Mouse (Mus musculus): ENCODE results near the gene Blnk. TPM values are rescaled to one million over a fixed set of nuclear protein-coding genes. Genes with fewer than 3 reads are reported as not detected.

Blnk gene
- polyA plus RNA-seq, 1 experiment from 2014 or later, result 0.82 TPM

DNA sequence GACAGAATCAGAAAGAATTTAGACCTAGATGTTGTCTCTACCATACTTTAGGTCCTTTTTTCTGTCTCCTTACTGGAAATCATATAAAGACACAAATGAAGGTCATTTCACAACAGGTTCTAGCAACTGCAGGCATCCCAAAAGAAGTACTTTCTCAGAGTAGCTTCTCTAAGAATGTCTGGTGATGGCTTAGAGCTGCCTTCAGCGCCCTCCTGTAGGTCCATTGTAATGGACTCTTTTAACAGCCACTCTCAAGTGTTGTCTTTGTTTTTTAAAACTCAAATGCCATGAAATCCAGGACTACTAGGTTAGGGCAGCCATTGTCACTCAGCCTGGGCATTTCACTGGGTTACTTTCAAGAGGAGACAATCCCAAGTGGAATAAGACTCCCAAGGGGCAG, 35.4 kb downstream of the Blnk start:
- no peak for ATAC-seq (ENCODE audit: low read depth)
- no peak overlapping the region for H3K4me2 ChIP-seq (ENCODE audit: low read depth, low read length)
- no peaks in the 10 kb centered on the region for H3K27me3 ChIP-seq (ENCODE audit: control insufficient read depth, insufficient read depth, low read length)
- no peak overlapping the region for H3K4me3 ChIP-seq (ENCODE audit: low read depth, low read length)
- H3K27ac ChIP-seq (ENCODE audit: low read depth, low read length), result no peak overlapping the region
- H3K9ac ChIP-seq (replicated peaks; ENCODE audit: low read depth, low read length), result no peak overlapping the region
- H3K4me1 ChIP-seq (ENCODE audit: control insufficient read depth, insufficient read depth, low read length), result no peaks in the 10 kb centered on the region
- 18% methylated on average over 1 of the region's 1 CpGs for WGBS
- no peaks in the 10 kb centered on the region for H3K9me3 ChIP-seq (ENCODE audit: control insufficient read depth, low read length)
- H3K36me3 ChIP-seq (ENCODE audit: control insufficient read depth, insufficient read depth, low read length), result no peaks in the 10 kb centered on the region

- no peaks in the 10 kb centered on the region for H3K27me3 ChIP-seq (ENCODE audit: control insufficient read depth, insufficient read depth, low read length)
- no peaks in the 10 kb centered on the region for H3K9me3 ChIP-seq (ENCODE audit: control insufficient read depth, low read length)
- H3K4me2 ChIP-seq (ENCODE audit: low read depth, low read length), result no peak overlapping the region
- no peaks in the 10 kb centered on the region for H3K4me1 ChIP-seq (ENCODE audit: control insufficient read depth, insufficient read depth, low read length)
- no peak overlapping the region for H3K4me3 ChIP-seq (ENCODE audit: low read depth, low read length)
- H3K36me3 ChIP-seq (ENCODE audit: control insufficient read depth, insufficient read depth, low read length), result no peaks in the 10 kb centered on the region
- WGBS, result 89% methylated on average over 4 of the region's 4 CpGs
- no peak overlapping the region for H3K9ac ChIP-seq (replicated peaks; ENCODE audit: low read depth, low read length)
- ATAC-seq (ENCODE audit: low read depth), result no peak
- no peak overlapping the region for H3K27ac ChIP-seq (ENCODE audit: low read depth, low read length)
These were observed 47.3 kb downstream of the Blnk start for GRCm38 (mm10) chr19:40946937-40947577.

GRCm38 (mm10) chr19:40943552-40943951, 50.8 kb downstream of the Blnk start:
- ATAC-seq (ENCODE audit: low read depth), result no peak
- 91% methylated on average over 7 of the region's 7 CpGs for WGBS
- no peaks in the 10 kb centered on the region; the same call in 1 of the 2 replicates for H3K9me3 ChIP-seq (ENCODE audit: control insufficient read depth, low read length)

DNA sequence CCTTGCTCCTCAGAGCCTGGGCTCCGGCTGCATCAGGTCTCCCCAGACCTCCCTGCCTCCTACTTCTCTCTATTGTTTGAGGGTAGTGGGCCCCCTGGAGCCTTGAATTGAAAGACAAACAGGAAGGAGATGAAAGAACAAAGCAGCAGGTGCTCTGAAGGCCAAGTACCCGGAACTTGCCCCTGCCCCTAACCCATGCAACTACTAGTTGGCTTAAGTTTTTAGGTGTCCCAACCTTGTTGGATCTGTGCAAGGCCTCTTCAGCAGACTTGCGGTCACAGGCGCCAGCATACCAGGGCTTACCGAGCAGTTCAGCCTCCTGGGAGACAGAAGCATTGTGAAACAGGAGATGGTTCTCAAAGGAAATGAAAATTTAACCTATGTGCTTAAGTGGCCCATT, 58.3 kb downstream of the Blnk start:
- no peak overlapping the region for H3K9ac ChIP-seq (replicated peaks; ENCODE audit: low read depth, low read length)
- WGBS, result 33% methylated on average over 5 of the region's 5 CpGs

More at GRCm38 (mm10) chr19:40943552-40943951, 50.8 kb downstream of the Blnk start:
- no peak overlapping the region for H3K27ac ChIP-seq (ENCODE audit: low read depth, low read length)
- no peak overlapping the region for H3K9ac ChIP-seq (replicated peaks; ENCODE audit: low read depth, low read length)
- H3K36me3 ChIP-seq (ENCODE audit: control insufficient read depth, insufficient read depth, low read length), result no peaks in the 10 kb centered on the region
- H3K4me1 ChIP-seq (ENCODE audit: control insufficient read depth, insufficient read depth, low read length), result no peaks in the 10 kb centered on the region
- H3K4me3 ChIP-seq (ENCODE audit: low read depth, low read length), result no peak overlapping the region
- no peak overlapping the region for H3K4me2 ChIP-seq (ENCODE audit: low read depth, low read length)
- H3K27me3 ChIP-seq (ENCODE audit: control insufficient read depth, insufficient read depth, low read length), result no peaks in the 10 kb centered on the region

GRCm38 (mm10) chr19:40935376-40935775, 59.0 kb downstream of the Blnk start:
- Histone ChIP-seq H3K27ac (ENCODE audit: low read depth, low read length) (no peak overlapping the region), H3K27me3 (ENCODE audit: control insufficient read depth, insufficient read depth, low read length) (no peaks in the 10 kb centered on the region), H3K9ac (replicated peaks; ENCODE audit: low read depth, low read length) (no peak overlapping the region), H3K4me2 (ENCODE audit: low read depth, low read length) (no peak overlapping the region), H3K36me3 (ENCODE audit: control insufficient read depth, insufficient read depth, low read length) (no peaks in the 10 kb centered on the region), H3K9me3 (ENCODE audit: control insufficient read depth, low read length) (no peaks in the 10 kb centered on the region; the same call in 1 of the 2 replicates), H3K4me3 (ENCODE audit: low read depth, low read length) (no peak overlapping the region), H3K4me1 (ENCODE audit: control insufficient read depth, insufficient read depth, low read length) (no peaks in the 10 kb centered on the region)
- ATAC-seq (ENCODE audit: low read depth), result no peak
- 47% methylated on average over 8 of the region's 8 CpGs for WGBS

More for the DNA sequence above, 58.3 kb downstream of the Blnk start:
- H3K9me3 ChIP-seq (ENCODE audit: control insufficient read depth, low read length), result no peaks in the 10 kb centered on the region; the same call in 1 of the 2 replicates
- H3K4me1 ChIP-seq (ENCODE audit: control insufficient read depth, insufficient read depth, low read length), result no peaks in the 10 kb centered on the region
- ATAC-seq (ENCODE audit: low read depth), result no peak
- no peaks in the 10 kb centered on the region for H3K27me3 ChIP-seq (ENCODE audit: control insufficient read depth, insufficient read depth, low read length)
- H3K27ac ChIP-seq (ENCODE audit: low read depth, low read length), result no peak overlapping the region
- H3K36me3 ChIP-seq (ENCODE audit: control insufficient read depth, insufficient read depth, low read length), result no peaks in the 10 kb centered on the region
- H3K4me3 ChIP-seq (ENCODE audit: low read depth, low read length), result no peak overlapping the region
- no peak overlapping the region for H3K4me2 ChIP-seq (ENCODE audit: low read depth, low read length)

GRCm38 (mm10) chr19:40931581-40932369, 62.6 kb downstream of the Blnk start:
- Histone ChIP-seq H3K9me3 (ENCODE audit: control insufficient read depth, low read length) (no peaks in the 10 kb centered on the region), H3K36me3 (ENCODE audit: control insufficient read depth, insufficient read depth, low read length) (no peaks in the 10 kb centered on the region), H3K9ac (replicated peaks; ENCODE audit: low read depth, low read length) (no peak overlapping the region), H3K27ac (ENCODE audit: low read depth, low read length) (no peak overlapping the region), H3K4me2 (ENCODE audit: low read depth, low read length) (no peak overlapping the region), H3K4me1 (ENCODE audit: control insufficient read depth, insufficient read depth, low read length) (no peaks in the 10 kb centered on the region), H3K27me3 (ENCODE audit: control insufficient read depth, insufficient read depth, low read length) (no peaks in the 10 kb centered on the region), H3K4me3 (ENCODE audit: low read depth, low read length) (no peak overlapping the region)
- WGBS, result 68% methylated on average over 9 of the region's 9 CpGs
- ATAC-seq (ENCODE audit: low read depth), result no peak

DNA sequence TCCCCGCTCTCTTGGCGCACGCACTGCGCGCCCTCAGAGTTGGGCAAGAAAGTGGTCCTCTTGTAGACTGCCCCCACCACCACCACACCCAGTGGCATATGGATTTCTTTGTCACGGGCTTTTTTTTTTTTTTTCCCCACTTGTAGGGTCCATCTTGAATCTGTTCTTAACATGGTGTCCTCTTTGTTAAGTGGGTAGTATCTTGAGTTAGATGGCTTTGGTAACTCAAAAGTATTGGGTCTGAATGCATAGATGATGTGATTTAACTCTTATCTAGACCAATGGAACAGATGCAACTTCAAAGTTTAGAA, 99.0 kb downstream of the Blnk start:
- no peaks in the 10 kb centered on the region for H3K36me3 ChIP-seq (ENCODE audit: control insufficient read depth, insufficient read depth, low read length)
- no peak; the same call in 1 of the 2 replicates for ATAC-seq (ENCODE audit: low read depth)
- no peaks in the 10 kb centered on the region for H3K4me1 ChIP-seq (ENCODE audit: control insufficient read depth, insufficient read depth, low read length)
- peak overlapping the region; percentile 80 for H3K4me3 ChIP-seq (ENCODE audit: low read depth, low read length)
- H3K9me3 ChIP-seq (ENCODE audit: control insufficient read depth, low read length), result no peaks in the 10 kb centered on the region
- H3K27ac ChIP-seq (ENCODE audit: low read depth, low read length), result peak overlapping the region; percentile 92
- H3K27me3 ChIP-seq (ENCODE audit: control insufficient read depth, insufficient read depth, low read length), result peaks cover 12% of the 10 kb centered on the region
- peak overlapping the region; percentile 64 for H3K4me2 ChIP-seq (ENCODE audit: low read depth, low read length)
- WGBS, result 8% methylated on average over 6 of the region's 6 CpGs
- H3K9ac ChIP-seq (replicated peaks; ENCODE audit: low read depth, low read length), result peak overlapping the region; percentile 74

DNA sequence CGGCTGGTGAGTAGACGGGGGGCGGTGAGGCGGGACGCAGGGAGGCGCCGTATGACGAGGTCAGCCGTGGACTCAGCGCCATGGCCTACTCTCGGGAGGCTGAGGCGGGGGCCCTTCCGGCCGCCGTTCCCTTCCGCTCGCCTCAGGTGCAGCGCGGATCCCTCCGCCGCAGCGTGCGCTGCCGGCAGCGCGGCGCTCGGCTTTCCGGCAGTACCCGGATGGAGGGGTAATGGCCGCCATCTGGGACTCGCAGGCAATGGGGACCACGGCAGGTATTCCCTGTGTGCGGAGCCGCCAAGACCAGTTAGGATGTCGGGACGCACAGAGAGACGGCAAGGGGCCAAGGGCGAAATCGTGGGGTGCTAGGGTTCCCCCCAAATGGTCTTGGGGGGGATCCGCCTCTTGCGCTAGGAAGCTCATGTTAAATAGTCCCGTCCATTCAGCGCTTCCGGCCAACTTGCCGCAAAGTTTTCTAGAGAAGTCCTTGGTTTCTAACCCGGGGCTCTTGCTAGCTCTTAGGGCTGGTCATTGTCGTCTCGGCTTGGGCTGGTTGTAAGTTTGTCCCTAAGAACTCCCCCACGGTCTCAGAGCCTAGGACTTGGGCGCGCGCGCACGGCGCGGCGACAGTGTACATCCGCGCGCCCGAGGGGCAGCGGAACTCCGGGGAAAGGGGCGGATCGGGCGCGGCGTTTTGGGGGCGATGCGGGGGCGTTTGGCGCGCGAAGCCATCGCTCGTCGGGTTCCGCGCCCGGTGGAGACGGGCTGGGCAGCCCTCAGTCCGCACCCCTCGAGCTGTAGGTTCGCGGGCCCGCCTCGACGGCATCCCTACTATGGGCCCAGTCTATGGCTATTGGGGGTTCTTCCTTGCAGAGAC, 99.6 kb downstream of the Blnk start, which contains the start of gene Zfp518a:
TSS of gene Zfp518a (plus strand) at position 187 of the 874 bp plus-strand sequence.
- Histone ChIP-seq H3K9ac (replicated peaks; ENCODE audit: low read depth, low read length) (peak within 1 kb of the TSS; percentile 74), H3K4me3 (ENCODE audit: low read depth, low read length) (peak within 1 kb of the TSS; percentile 80), H3K27me3 (ENCODE audit: control insufficient read depth, insufficient read depth, low read length) (peaks cover 15% of the 10 kb centered on the region), H3K4me1 (ENCODE audit: control insufficient read depth, insufficient read depth, low read length) (no peaks in the 10 kb centered on the region), H3K36me3 (ENCODE audit: control insufficient read depth, insufficient read depth, low read length) (no peaks in the 10 kb centered on the region), H3K4me2 (ENCODE audit: low read depth, low read length) (peak within 1 kb of the TSS; percentile 64), H3K9me3 (ENCODE audit: control insufficient read depth, low read length) (no peaks in the 10 kb centered on the region), H3K27ac (ENCODE audit: low read depth, low read length) (peak within 1 kb of the TSS; percentile 92)
- WGBS, result under 1% methylated on average over 81 of the region's 89 CpGs
- peak; percentile 96 for ATAC-seq (ENCODE audit: low read depth)
